Mouse (Mus musculus) MEL (cell line): ENCODE data around the gene Sim2. TPM values are rescaled to one million over a fixed set of nuclear protein-coding genes. Genes with fewer than 3 reads are reported as not detected.

Source experiments
- DNase-seq: peaks from one replicate; pipeline ENCODE4 v3.0.0; 2011; ENCODE audit warnings: low read depth, low spot score
- H3K27ac ChIP-seq: 2 replicates; pipeline ENCODE4 v1.5.1; 2012; ENCODE audit warnings: low read depth, mild to moderate bottlenecking, control low read depth, low read length, moderate library complexity; ENCODE audit not compliant: control insufficient read depth
- H3K27me3 ChIP-seq, 2 experiments: fragments of 150-350 bp in 1 of 2; sonication (generic) in 1 of 2; 2 replicates each; pipeline ENCODE4 v1.6.1; 2012; ENCODE audit warnings: low read length in 2 of 2, mild to moderate bottlenecking in 2 of 2, improper control_type of control experiment in 1 of 2, moderate library complexity in 1 of 2; ENCODE audit not compliant: insufficient read depth in 2 of 2, control insufficient read depth in 1 of 2
- H3K36me3 ChIP-seq, 2 experiments: 2 replicates each; pipeline ENCODE4 v1.6.1; 2012 to 2014; ENCODE audit warnings: low read length in 2 of 2, improper control_type of control experiment in 1 of 2, inconsistent platforms in 1 of 2, mild to moderate bottlenecking in 1 of 2; ENCODE audit not compliant: insufficient read depth in 2 of 2, control insufficient read depth in 1 of 2
- H3K4me1 ChIP-seq, 2 experiments: fragments of 150-350 bp in 1 of 2; sonication (generic) in 1 of 2; 2 replicates each; pipeline ENCODE4 v1.6.1; 2012; ENCODE audit warnings: low read length in 2 of 2, improper control_type of control experiment in 1 of 2, mild to moderate bottlenecking in 1 of 2; ENCODE audit not compliant: insufficient read depth in 2 of 2, control insufficient read depth in 1 of 2
- H3K4me3 ChIP-seq, 2 experiments: fragments of 150-350 bp in 1 of 2; sonication (generic) in 1 of 2; 2 replicates each; pipeline ENCODE4 v1.5.1; 2012; ENCODE audit warnings: low read depth in 2 of 2, low read length in 2 of 2, mild to moderate bottlenecking in 2 of 2, moderate library complexity in 2 of 2, control low read depth in 1 of 2, improper control_type of control experiment in 1 of 2; ENCODE audit not compliant: control insufficient read depth in 1 of 2, insufficient read depth in 1 of 2
- H3K79me2 ChIP-seq: 2 replicates; pipeline ENCODE4 v1.6.1; 2012; ENCODE audit warnings: mild to moderate bottlenecking, low read length, moderate library complexity; ENCODE audit not compliant: control insufficient read depth, poor library complexity, insufficient read depth
- H3K9ac ChIP-seq: 2 replicates; pipeline ENCODE4 v1.6.1; 2012; ENCODE audit warnings: low read depth, mild to moderate bottlenecking, control low read depth, low read length, moderate library complexity; ENCODE audit not compliant: control insufficient read depth, poor library complexity, severe bottlenecking
- H3K9me3 ChIP-seq: fragments of 150-350 bp; sonication (generic); replicated peaks from 2 replicates; pipeline ENCODE4 v1.6.1; 2012; ENCODE audit warnings: mild to moderate bottlenecking, low read length, improper control_type of control experiment, moderate library complexity; ENCODE audit not compliant: insufficient read depth
- CHD2 ChIP-seq: IDR thresholded peaks from 2 replicates; pipeline ENCODE4 v1.6.1; 2011; ENCODE audit warnings: low read length, improper control_type of control experiment
- CTCF ChIP-seq, 3 experiments: IDR thresholded peaks in 2 of 3; conservative IDR thresholded peaks in 1 of 3; 2 replicates each; pipeline ENCODE4 v1.5.1; 2011 to 2012; ENCODE audit warnings: low read length in 3 of 3, low read depth in 2 of 3, mild to moderate bottlenecking in 2 of 3, improper control_type of control experiment in 1 of 3, inconsistent platforms in 1 of 3, mixed read lengths in 1 of 3, moderate library complexity in 1 of 3; ENCODE audit not compliant: control insufficient read depth in 1 of 3, insufficient read depth in 1 of 3, poor library complexity in 1 of 3, severe bottlenecking in 1 of 3
- ETS1 ChIP-seq: IDR thresholded peaks from 2 replicates; pipeline ENCODE4 v1.6.1; 2012; ENCODE audit warnings: low read depth, mild to moderate bottlenecking, inconsistent platforms, low read length, improper control_type of control experiment, moderate library complexity
- GABPA ChIP-seq: IDR thresholded peaks from 2 replicates; pipeline ENCODE4 v1.6.1; 2012; ENCODE audit warnings: low read depth, mild to moderate bottlenecking, inconsistent platforms, low read length, improper control_type of control experiment, moderate library complexity
- JUND ChIP-seq: IDR thresholded peaks from 2 replicates; pipeline ENCODE4 v1.6.1; 2011; ENCODE audit warnings: low read depth, mild to moderate bottlenecking, improper control_type of control experiment, low read length
- MAX ChIP-seq: IDR thresholded peaks from 2 replicates; pipeline ENCODE4 v1.6.1; 2011; ENCODE audit warnings: low read length, improper control_type of control experiment
- MAZ ChIP-seq: IDR thresholded peaks from 2 replicates; pipeline ENCODE4 v1.6.1; 2012; ENCODE audit warnings: low read depth, mild to moderate bottlenecking, inconsistent platforms, low read length, improper control_type of control experiment
- MEF2A ChIP-seq: IDR thresholded peaks from 2 replicates; pipeline ENCODE4 v1.6.1; 2014; ENCODE audit warnings: low read depth, mild to moderate bottlenecking, inconsistent platforms, low read length, improper control_type of control experiment; ENCODE audit not compliant: poor library complexity, insufficient replicate concordance, severe bottlenecking; ENCODE audit errors: extremely low read depth
- MXI1 ChIP-seq: IDR thresholded peaks from 2 replicates; pipeline ENCODE4 v1.6.1; 2011; ENCODE audit warnings: mild to moderate bottlenecking, low read depth, low read length, improper control_type of control experiment
- NRF1 ChIP-seq: IDR thresholded peaks from 2 replicates; pipeline ENCODE4 v1.6.1; 2014; ENCODE audit warnings: low read depth, mild to moderate bottlenecking, inconsistent platforms, low read length, improper control_type of control experiment, moderate library complexity; ENCODE audit not compliant: poor library complexity, insufficient read depth, severe bottlenecking
- POLR2AphosphoS2 ChIP-seq: IDR thresholded peaks from 2 replicates; pipeline ENCODE4 v1.6.1; 2011; ENCODE audit warnings: low read length, improper control_type of control experiment
- RCOR1 ChIP-seq: IDR thresholded peaks from 2 replicates; pipeline ENCODE4 v1.6.1; 2012; ENCODE audit warnings: low read depth, mild to moderate bottlenecking, inconsistent platforms, low read length, improper control_type of control experiment
- SMC3 ChIP-seq: IDR thresholded peaks from 2 replicates; pipeline ENCODE4 v1.6.1; 2011; ENCODE audit warnings: low read depth, low read length, improper control_type of control experiment
- TAL1 ChIP-seq: IDR thresholded peaks from 2 replicates; pipeline ENCODE4 v1.6.1; 2012; ENCODE audit warnings: mild to moderate bottlenecking, inconsistent platforms, low read length, moderate library complexity, mixed read lengths
- TBP ChIP-seq: IDR thresholded peaks from 2 replicates; pipeline ENCODE4 v1.8.0; 2011; ENCODE audit warnings: low read depth, low read length, improper control_type of control experiment
- USF2 ChIP-seq, 2 experiments: IDR thresholded peaks; 2 replicates each; pipeline ENCODE4 v1.6.1; 2011 to 2012; ENCODE audit warnings: improper control_type of control experiment in 2 of 2, low read length in 2 of 2, borderline replicate concordance in 1 of 2, inconsistent platforms in 1 of 2, low read depth in 1 of 2, mild to moderate bottlenecking in 1 of 2; ENCODE audit not compliant: insufficient read depth in 1 of 2
- ZKSCAN1 ChIP-seq: IDR thresholded peaks from 2 replicates; pipeline ENCODE4 v1.6.1; 2012; ENCODE audit warnings: low read depth, mild to moderate bottlenecking, inconsistent platforms, low read length, improper control_type of control experiment, moderate library complexity
- ZMIZ1 ChIP-seq: IDR thresholded peaks from 2 replicates; pipeline ENCODE4 v1.6.1; 2012; ENCODE audit warnings: low read depth, mild to moderate bottlenecking, inconsistent platforms, low read length, improper control_type of control experiment, moderate library complexity
- ZNF384 ChIP-seq: IDR thresholded peaks from 2 replicates; pipeline ENCODE4 v1.6.1; 2012; ENCODE audit warnings: low read depth, mild to moderate bottlenecking, inconsistent platforms, low read length, improper control_type of control experiment
- polyA plus RNA-seq, 2 experiments: library from polyadenylated mRNA; stranded (reverse) in 1 of 2; unstranded in 1 of 2; fragments of >175 nt in 1 of 2; fragments of >200 nt in 1 of 2; gene quantifications; 2 replicates each; pipeline versions ENCODE4 v1.2.1 to v1.2.4; 2012; ENCODE audit warnings: low replicate concordance in 2 of 2, low read depth in 1 of 2; ENCODE audit not compliant: insufficient read length in 2 of 2, insufficient read depth in 1 of 2, missing spikeins in 1 of 2
- total RNA-seq: library from RNA; depleted of rRNA; stranded (reverse); fragments of 300-350 nt; gene quantifications from 2 replicates; pipeline ENCODE4 v1.2.3, GENCODE M21; 2012

The Sim2 gene
- total and polyA plus RNA-seq, 3 experiments = not detected

- Histone ChIP-seq H3K27ac (no peak overlapping the region), H3K9me3 (no peaks in the 10 kb centered on the region), H3K4me1 (no peaks in the 10 kb centered on the region), H3K4me3 (no peak overlapping the region), H3K9ac (no peak overlapping the region), H3K79me2 (no peaks in the 10 kb centered on the region), H3K36me3 (no peaks in the 10 kb centered on the region), H3K27me3 (peaks cover 0 to 1% of the 10 kb centered on the region in 2 experiments; a peak in 2 of 4 replicates)
- TF ChIP-seq ZKSCAN1 (no peak), ZMIZ1 (no peak)
- DNase-seq = no peak
These were observed 5.5 kb upstream of the Sim2 start for GRCm38 (mm10) chr16:94079075-94079855.

- no peak for TF ChIP-seq RCOR1
- no peak for TF ChIP-seq MEF2A
- TF ChIP-seq ETS1 = no peak
- TF ChIP-seq MXI1 = no peak
- TF ChIP-seq SMC3 = no peak
- TF ChIP-seq CTCF (IDR thresholded peaks at IDR 0.05 in 2 of 3, conservative IDR thresholded peaks at IDR 0.05 in 1 of 3; ENCODE audit: control insufficient read depth in 1 of 3, insufficient read depth in 1 of 3, low read depth in 2 of 3, low read length in 3 of 3, poor library complexity in 1 of 3, severe bottlenecking in 1 of 3) = no peak
- TF ChIP-seq TBP = no peak
- no peak for TF ChIP-seq ZKSCAN1
- no peak for TF ChIP-seq USF2 (IDR thresholded peaks at IDR 0.05; ENCODE audit: borderline replicate concordance in 1 of 2, insufficient read depth in 1 of 2, low read depth in 1 of 2, low read length in 2 of 2)
- TF ChIP-seq NRF1 = no peak
- TF ChIP-seq CHD2 = no peak
- no peak for TF ChIP-seq ZNF384
- no peak for TF ChIP-seq POLR2AphosphoS2
- TF ChIP-seq MAZ = no peak
- no peak for TF ChIP-seq TAL1
- TF ChIP-seq GABPA = no peak
- TF ChIP-seq MAX = no peak
- no peak for TF ChIP-seq JUND
- TF ChIP-seq, all 39 proteins: peak for 0
- DNase-seq = no peak
- H3K9me3 ChIP-seq = no peaks in the 10 kb centered on the region
- H3K4me3 ChIP-seq = no peak overlapping the region
- H3K36me3 ChIP-seq = no peaks in the 10 kb centered on the region
- H3K27ac ChIP-seq = no peak overlapping the region
- H3K9ac ChIP-seq = no peak overlapping the region
- H3K27me3 ChIP-seq = peaks cover 0 to 1% of the 10 kb centered on the region in 2 experiments; a peak in 2 of 4 replicates
- H3K79me2 ChIP-seq = no peaks in the 10 kb centered on the region
- no peaks in the 10 kb centered on the region for H3K4me1 ChIP-seq
These were observed 4.7 kb upstream of the Sim2 start for GRCm38 (mm10) chr16:94079856-94080555.
